Mouse (Mus musculus): Measurements from ENCODE around the gene Rrp1b. TPM values are rescaled to one million over a fixed set of nuclear protein-coding genes. Genes with fewer than 3 reads are reported as not detected.

The Rrp1b gene
- polyA plus RNA-seq, 1 experiment from 2014 or later: 27.7 TPM

- Histone ChIP-seq H3K4me2 (replicated peaks) (no peak overlapping the region), H3K9ac (no peak overlapping the region), H3K4me1 (replicated peaks; ENCODE audit: control insufficient read depth, insufficient read depth, low read length) (no peaks in the 10 kb centered on the region), H3K36me3 (replicated peaks; ENCODE audit: control insufficient read depth, insufficient read depth) (no peaks in the 10 kb centered on the region), H3K27me3 (ENCODE audit: control insufficient read depth, insufficient read depth, low read length) (no peaks in the 10 kb centered on the region), H3K9me3 (ENCODE audit: control insufficient read depth, low read length) (no peaks in the 10 kb centered on the region), H3K4me3 (replicated peaks; ENCODE audit: low read length) (no peak overlapping the region), H3K27ac (no peak overlapping the region)
- ATAC-seq (ENCODE audit: low FRiP score) (no peak), DNase-seq (ENCODE audit: low spot score) (no peak)
- 95% methylated on average over 3 of the region's 3 CpGs for WGBS
These were observed 32.6 kb upstream of the Rrp1b start for GRCm38 (mm10) chr17:32003251-32003650.

- 82% methylated on average over 5 of the region's 5 CpGs for WGBS
- no peak overlapping the region for H3K9ac ChIP-seq
- H3K4me2 ChIP-seq (replicated peaks): no peak overlapping the region
- no peaks in the 10 kb centered on the region for H3K4me1 ChIP-seq (replicated peaks; ENCODE audit: control insufficient read depth, insufficient read depth, low read length)
- H3K9me3 ChIP-seq (ENCODE audit: control insufficient read depth, low read length): no peaks in the 10 kb centered on the region
- H3K36me3 ChIP-seq (replicated peaks; ENCODE audit: control insufficient read depth, insufficient read depth): no peaks in the 10 kb centered on the region
- no peak for ATAC-seq (ENCODE audit: low FRiP score)
- no peaks in the 10 kb centered on the region for H3K27me3 ChIP-seq (ENCODE audit: control insufficient read depth, insufficient read depth, low read length)
- H3K27ac ChIP-seq: no peak overlapping the region
- no peak overlapping the region for H3K4me3 ChIP-seq (replicated peaks; ENCODE audit: low read length)
- no peak for DNase-seq (ENCODE audit: low spot score)
These were observed 29.1 kb upstream of the Rrp1b start for GRCm38 (mm10) chr17:32006800-32007199.

- Histone ChIP-seq H3K27ac (no peak overlapping the region), H3K9ac (no peak overlapping the region), H3K4me2 (replicated peaks) (no peak overlapping the region), H3K4me1 (replicated peaks; ENCODE audit: control insufficient read depth, insufficient read depth, low read length) (no peaks in the 10 kb centered on the region), H3K36me3 (replicated peaks; ENCODE audit: control insufficient read depth, insufficient read depth) (no peaks in the 10 kb centered on the region), H3K27me3 (ENCODE audit: control insufficient read depth, insufficient read depth, low read length) (no peaks in the 10 kb centered on the region), H3K9me3 (ENCODE audit: control insufficient read depth, low read length) (no peaks in the 10 kb centered on the region), H3K4me3 (replicated peaks; ENCODE audit: low read length) (no peak overlapping the region)
- no peak for DNase-seq (ENCODE audit: low spot score)
- WGBS: 86% methylated on average over 6 of the region's 6 CpGs
- no peak for ATAC-seq (ENCODE audit: low FRiP score)
These were observed 24.2 kb upstream of the Rrp1b start for GRCm38 (mm10) chr17:32011694-32012093.

GRCm38 (mm10) chr17:32012254-32012653 is 23.6 kb upstream of the Rrp1b start:
- Histone ChIP-seq H3K4me3 (replicated peaks; ENCODE audit: low read length) (no peak overlapping the region), H3K4me2 (replicated peaks) (no peak overlapping the region), H3K4me1 (replicated peaks; ENCODE audit: control insufficient read depth, insufficient read depth, low read length) (no peaks in the 10 kb centered on the region), H3K27ac (no peak overlapping the region), H3K9me3 (ENCODE audit: control insufficient read depth, low read length) (no peaks in the 10 kb centered on the region), H3K9ac (no peak overlapping the region), H3K36me3 (replicated peaks; ENCODE audit: control insufficient read depth, insufficient read depth) (no peaks in the 10 kb centered on the region), H3K27me3 (ENCODE audit: control insufficient read depth, insufficient read depth, low read length) (no peaks in the 10 kb centered on the region)
- WGBS: 57% methylated on average over 3 of the region's 3 CpGs
- DNase-seq (ENCODE audit: low spot score): no peak
- ATAC-seq (ENCODE audit: low FRiP score): no peak

GRCm38 (mm10) chr17:32013659-32014058 is 22.2 kb upstream of the Rrp1b start:
- H3K4me1 ChIP-seq (replicated peaks; ENCODE audit: control insufficient read depth, insufficient read depth, low read length): no peaks in the 10 kb centered on the region
- H3K27ac ChIP-seq: no peak overlapping the region
- H3K36me3 ChIP-seq (replicated peaks; ENCODE audit: control insufficient read depth, insufficient read depth): no peaks in the 10 kb centered on the region
- H3K9ac ChIP-seq: no peak overlapping the region
- no peak for DNase-seq (ENCODE audit: low spot score)
- no peak for ATAC-seq (ENCODE audit: low FRiP score)
- no peaks in the 10 kb centered on the region for H3K27me3 ChIP-seq (ENCODE audit: control insufficient read depth, insufficient read depth, low read length)
- no peak overlapping the region for H3K4me3 ChIP-seq (replicated peaks; ENCODE audit: low read length)
- H3K4me2 ChIP-seq (replicated peaks): no peak overlapping the region
- H3K9me3 ChIP-seq (ENCODE audit: control insufficient read depth, low read length): no peaks in the 10 kb centered on the region

GRCm38 (mm10) chr17:32016481-32016880 is 19.4 kb upstream of the Rrp1b start:
- no peaks in the 10 kb centered on the region for H3K27me3 ChIP-seq (ENCODE audit: control insufficient read depth, insufficient read depth, low read length)
- WGBS: 91% methylated on average over 8 of the region's 8 CpGs

GRCm38 (mm10) chr17:32018127-32018894 is 17.6 kb upstream of the Rrp1b start:
- Histone ChIP-seq H3K9me3 (ENCODE audit: control insufficient read depth, low read length) (no peaks in the 10 kb centered on the region), H3K4me2 (replicated peaks) (no peak overlapping the region), H3K27me3 (ENCODE audit: control insufficient read depth, insufficient read depth, low read length) (no peaks in the 10 kb centered on the region), H3K4me3 (replicated peaks; ENCODE audit: low read length) (no peak overlapping the region), H3K27ac (no peak overlapping the region), H3K9ac (no peak overlapping the region), H3K4me1 (replicated peaks; ENCODE audit: control insufficient read depth, insufficient read depth, low read length) (no peaks in the 10 kb centered on the region), H3K36me3 (replicated peaks; ENCODE audit: control insufficient read depth, insufficient read depth) (no peaks in the 10 kb centered on the region)
- DNase-seq (ENCODE audit: low spot score): no peak
- 82% methylated on average over 5 of the region's 5 CpGs for WGBS
- ATAC-seq (ENCODE audit: low FRiP score): no peak

More at GRCm38 (mm10) chr17:32016481-32016880, 19.4 kb upstream of the Rrp1b start:
- Histone ChIP-seq H3K27ac (no peak overlapping the region), H3K4me1 (replicated peaks; ENCODE audit: control insufficient read depth, insufficient read depth, low read length) (no peaks in the 10 kb centered on the region), H3K9ac (no peak overlapping the region), H3K4me2 (replicated peaks) (no peak overlapping the region), H3K9me3 (ENCODE audit: control insufficient read depth, low read length) (no peaks in the 10 kb centered on the region), H3K36me3 (replicated peaks; ENCODE audit: control insufficient read depth, insufficient read depth) (no peaks in the 10 kb centered on the region), H3K4me3 (replicated peaks; ENCODE audit: low read length) (no peak overlapping the region)
- DNase-seq (ENCODE audit: low spot score): no peak
- ATAC-seq (ENCODE audit: low FRiP score): no peak

- no peaks in the 10 kb centered on the region for H3K36me3 ChIP-seq (replicated peaks; ENCODE audit: control insufficient read depth, insufficient read depth)
- no peaks in the 10 kb centered on the region for H3K27me3 ChIP-seq (ENCODE audit: control insufficient read depth, insufficient read depth, low read length)
- H3K4me2 ChIP-seq (replicated peaks): no peak overlapping the region
- no peaks in the 10 kb centered on the region for H3K9me3 ChIP-seq (ENCODE audit: control insufficient read depth, low read length)
- DNase-seq (ENCODE audit: low spot score) (no peak), ATAC-seq (ENCODE audit: low FRiP score) (no peak)
- no peak overlapping the region for H3K9ac ChIP-seq
- no peak overlapping the region for H3K27ac ChIP-seq
- no peaks in the 10 kb centered on the region for H3K4me1 ChIP-seq (replicated peaks; ENCODE audit: control insufficient read depth, insufficient read depth, low read length)
- WGBS: 94% methylated on average over 3 of the region's 3 CpGs
- H3K4me3 ChIP-seq (replicated peaks; ENCODE audit: low read length): no peak overlapping the region
These were observed 13.9 kb upstream of the Rrp1b start for GRCm38 (mm10) chr17:32021981-32022380.

- Histone ChIP-seq H3K9me3 (ENCODE audit: control insufficient read depth, low read length) (no peaks in the 10 kb centered on the region), H3K4me2 (replicated peaks) (no peak overlapping the region), H3K27me3 (ENCODE audit: control insufficient read depth, insufficient read depth, low read length) (no peaks in the 10 kb centered on the region), H3K9ac (no peak overlapping the region), H3K4me1 (replicated peaks; ENCODE audit: control insufficient read depth, insufficient read depth, low read length) (no peaks in the 10 kb centered on the region), H3K36me3 (replicated peaks; ENCODE audit: control insufficient read depth, insufficient read depth) (no peaks in the 10 kb centered on the region), H3K27ac (no peak overlapping the region), H3K4me3 (replicated peaks; ENCODE audit: low read length) (no peak overlapping the region)
- 85% methylated on average over 6 of the region's 6 CpGs for WGBS
- DNase-seq (ENCODE audit: low spot score) (no peak), ATAC-seq (ENCODE audit: low FRiP score) (no peak)
These were observed 13.3 kb upstream of the Rrp1b start for GRCm38 (mm10) chr17:32022551-32022950.

- Histone ChIP-seq H3K36me3 (replicated peaks; ENCODE audit: control insufficient read depth, insufficient read depth) (no peaks in the 10 kb centered on the region), H3K9me3 (ENCODE audit: control insufficient read depth, low read length) (no peaks in the 10 kb centered on the region), H3K27me3 (ENCODE audit: control insufficient read depth, insufficient read depth, low read length) (no peaks in the 10 kb centered on the region), H3K4me1 (replicated peaks; ENCODE audit: control insufficient read depth, insufficient read depth, low read length) (no peaks in the 10 kb centered on the region), H3K27ac (no peak overlapping the region), H3K9ac (no peak overlapping the region), H3K4me2 (replicated peaks) (no peak overlapping the region), H3K4me3 (replicated peaks; ENCODE audit: low read length) (no peak overlapping the region)
- DNase-seq (ENCODE audit: low spot score) (no peak), ATAC-seq (ENCODE audit: low FRiP score) (no peak)
- 82% methylated on average over 8 of the region's 8 CpGs for WGBS
These were observed 12.8 kb upstream of the Rrp1b start for GRCm38 (mm10) chr17:32023088-32023487.
